Mouse (Mus musculus) kidney, embryonic 15.5 days (tissue): ENCODE results near the gene Acoxl. TPM values are rescaled to one million over a fixed set of nuclear protein-coding genes. Genes with fewer than 3 reads are reported as not detected.

Experiments
- ATAC-seq: fragments of 200-750 bp; cut with Nextera tagmentation; replicated peaks from 2 replicates; pipeline ENCODE4 v1.8.0; 2017; ENCODE audit warnings: moderate TSS enrichment; ENCODE audit not compliant: low FRiP score
- H3K27ac ChIP-seq: fragments of 300-500 bp; sonication (generic); 2 replicates; pipeline ENCODE4 v1.5.1; 2015; ENCODE audit warnings: mild to moderate bottlenecking, inconsistent platforms
- H3K27me3 ChIP-seq: fragments of 300-500 bp; sonication (generic); 2 replicates; pipeline ENCODE4 v1.6.1; 2015; ENCODE audit warnings: inconsistent platforms
- H3K36me3 ChIP-seq: fragments of 300-500 bp; sonication (generic); 2 replicates; pipeline ENCODE4 v1.6.1; 2015; ENCODE audit warnings: inconsistent platforms
- H3K4me1 ChIP-seq: fragments of 300-500 bp; sonication (generic); 2 replicates; pipeline ENCODE4 v1.6.1; 2015; ENCODE audit warnings: inconsistent platforms
- H3K4me2 ChIP-seq: fragments of 300-500 bp; sonication (generic); 2 replicates; pipeline ENCODE4 v1.6.1; 2015; ENCODE audit warnings: moderate library complexity, mild to moderate bottlenecking, inconsistent platforms
- H3K4me3 ChIP-seq: fragments of 300-500 bp; sonication (generic); replicated peaks from 2 replicates; pipeline ENCODE4 v1.5.1; 2015; ENCODE audit warnings: mild to moderate bottlenecking, inconsistent platforms
- H3K9ac ChIP-seq: fragments of 300-500 bp; sonication (generic); 2 replicates; pipeline ENCODE4 v1.6.1; 2015; ENCODE audit warnings: mild to moderate bottlenecking, inconsistent platforms
- H3K9me3 ChIP-seq: fragments of 300-500 bp; sonication (generic); replicated peaks from 2 replicates; pipeline ENCODE4 v1.6.1; 2016; ENCODE audit warnings: inconsistent platforms
- WGBS: fragments of 180-500 bp; shearing (Covaris S2); methylation state at CpG from one replicate; pipeline ENCODE4 v1.1.7; 2015; ENCODE audit warnings: mixed read lengths; 5-methylcytosine and 5-hydroxymethylcytosine counted together
- polyA plus RNA-seq: library from polyadenylated mRNA; unstranded; fragments of >200 nt; fragmentation: Nextera tagmentation; extraction: Ambion mirVana; gene quantifications from 2 replicates; pipeline ENCODE4 v1.2.1, GENCODE M21; 2015

Acoxl gene
- polyA plus RNA-seq, 1 experiment from 2014 or later = 0.74 TPM

- H3K9me3 ChIP-seq = no peaks in the 10 kb centered on the region
- no peak overlapping the region for H3K9ac ChIP-seq
- no peaks in the 10 kb centered on the region for H3K27me3 ChIP-seq
- no peak for ATAC-seq
- H3K4me2 ChIP-seq = no peak overlapping the region
- H3K4me3 ChIP-seq = no peak overlapping the region
- WGBS = 81% methylated on average over 4 of the region's 4 CpGs
- no peak overlapping the region for H3K27ac ChIP-seq
- no peaks in the 10 kb centered on the region for H3K36me3 ChIP-seq
- no peaks in the 10 kb centered on the region for H3K4me1 ChIP-seq
Measured at GRCm38 (mm10) chr2:128054905-128055304, 216.2 kb downstream of the Acoxl start.

DNA sequence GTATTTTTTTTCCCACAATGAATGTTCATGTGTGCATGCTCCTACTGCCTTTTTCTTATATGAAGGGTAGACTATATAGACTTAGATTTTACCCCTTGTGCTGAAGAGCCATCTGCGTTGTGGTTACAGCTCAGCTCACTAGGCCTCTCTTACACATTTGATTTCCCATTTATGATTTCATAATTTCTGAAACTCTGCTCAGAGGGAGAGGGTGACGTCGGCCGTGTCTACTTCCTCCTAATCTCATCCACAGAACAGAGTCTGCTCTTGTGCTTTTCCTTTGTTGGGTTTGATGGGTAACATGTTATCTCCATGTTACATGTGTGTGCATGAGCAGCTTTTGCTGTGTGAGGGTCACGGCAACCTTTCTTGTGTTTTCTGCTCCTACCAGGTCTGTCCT, 219.2 kb downstream of the Acoxl start:
- Histone ChIP-seq H3K9ac (no peak overlapping the region), H3K4me2 (no peak overlapping the region)
- WGBS = 95% methylated on average over 5 of the region's 5 CpGs

DNA sequence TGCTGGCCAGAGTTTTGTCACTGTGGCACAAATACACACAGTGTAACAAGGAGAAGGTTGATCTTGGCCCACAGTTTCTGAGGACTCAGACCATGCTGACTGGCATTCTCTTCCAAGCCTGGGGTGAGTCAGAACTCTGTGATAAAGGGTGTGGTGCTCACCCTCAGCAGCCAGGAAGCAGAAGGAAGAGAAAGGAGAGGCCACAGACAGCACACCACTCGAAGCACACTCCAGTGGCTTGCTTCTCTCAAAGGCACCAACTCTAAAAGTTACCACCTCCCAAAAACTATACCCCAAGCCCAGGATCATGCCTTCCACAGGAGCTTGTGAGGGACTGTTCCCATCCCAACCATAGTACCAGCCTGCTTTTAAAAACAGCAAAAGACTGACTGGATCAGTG, 220.0 kb downstream of the Acoxl start:
- WGBS = 73% methylated on average over 1 of the region's 1 CpGs
- ATAC-seq = no peak
- no peaks in the 10 kb centered on the region for H3K9me3 ChIP-seq

More for the DNA sequence above, 219.2 kb downstream of the Acoxl start:
- H3K4me1 ChIP-seq = no peaks in the 10 kb centered on the region
- ATAC-seq = no peak
- no peak overlapping the region for H3K27ac ChIP-seq
- H3K4me3 ChIP-seq = no peak overlapping the region
- no peaks in the 10 kb centered on the region for H3K27me3 ChIP-seq
- no peaks in the 10 kb centered on the region for H3K9me3 ChIP-seq
- H3K36me3 ChIP-seq = no peaks in the 10 kb centered on the region

DNA sequence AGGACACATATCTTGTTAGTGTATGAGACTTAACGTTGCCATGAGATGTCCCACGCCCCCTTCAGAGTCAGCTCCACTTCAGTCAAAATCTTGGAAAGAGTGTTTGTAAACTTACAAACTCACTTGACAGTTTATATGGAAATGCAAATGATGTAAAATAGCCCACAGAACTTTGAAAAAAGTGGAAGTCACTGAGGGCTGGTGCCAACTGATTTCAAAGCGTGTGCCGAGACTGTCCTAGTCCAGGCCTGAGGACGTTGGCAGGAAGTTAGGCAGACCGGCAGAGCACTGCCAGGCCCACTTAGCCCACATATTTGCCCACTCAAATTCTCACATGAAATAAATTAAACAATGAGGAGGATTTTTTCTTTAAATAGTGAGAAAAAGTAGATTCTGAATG, 221.5 kb downstream of the Acoxl start:
- no peak overlapping the region for H3K27ac ChIP-seq
- H3K4me2 ChIP-seq = no peak overlapping the region
- H3K27me3 ChIP-seq = no peaks in the 10 kb centered on the region
- ATAC-seq = no peak
- no peaks in the 10 kb centered on the region for H3K4me1 ChIP-seq
- WGBS = 85% methylated on average over 6 of the region's 6 CpGs
- H3K9me3 ChIP-seq = no peaks in the 10 kb centered on the region
- H3K9ac ChIP-seq = no peak overlapping the region
- no peak overlapping the region for H3K4me3 ChIP-seq
- no peaks in the 10 kb centered on the region for H3K36me3 ChIP-seq

More for the DNA sequence above, 220.0 kb downstream of the Acoxl start:
- Histone ChIP-seq H3K4me3 (no peak overlapping the region), H3K36me3 (no peaks in the 10 kb centered on the region), H3K27me3 (no peaks in the 10 kb centered on the region), H3K9ac (no peak overlapping the region), H3K4me1 (no peaks in the 10 kb centered on the region), H3K4me2 (no peak overlapping the region), H3K27ac (no peak overlapping the region)

- no peak overlapping the region for H3K4me2 ChIP-seq
- no peaks in the 10 kb centered on the region for H3K9me3 ChIP-seq
- H3K27me3 ChIP-seq = no peaks in the 10 kb centered on the region
- no peak overlapping the region for H3K27ac ChIP-seq
- 67% methylated on average over 6 of the region's 6 CpGs for WGBS
- H3K4me1 ChIP-seq = no peaks in the 10 kb centered on the region
- no peak overlapping the region for H3K9ac ChIP-seq
- no peak for ATAC-seq
- H3K36me3 ChIP-seq = no peaks in the 10 kb centered on the region
- H3K4me3 ChIP-seq = no peak overlapping the region
Measured at GRCm38 (mm10) chr2:128060680-128061287, 222.1 kb downstream of the Acoxl start.

- Histone ChIP-seq H3K4me2 (no peak overlapping the region), H3K27ac (no peak overlapping the region), H3K9ac (no peak overlapping the region), H3K9me3 (no peaks in the 10 kb centered on the region), H3K27me3 (no peaks in the 10 kb centered on the region), H3K36me3 (no peaks in the 10 kb centered on the region), H3K4me1 (no peaks in the 10 kb centered on the region), H3K4me3 (no peak overlapping the region)
- ATAC-seq = no peak
- 73% methylated on average over 7 of the region's 7 CpGs for WGBS
Measured at GRCm38 (mm10) chr2:128061491-128061890, 222.8 kb downstream of the Acoxl start.

DNA sequence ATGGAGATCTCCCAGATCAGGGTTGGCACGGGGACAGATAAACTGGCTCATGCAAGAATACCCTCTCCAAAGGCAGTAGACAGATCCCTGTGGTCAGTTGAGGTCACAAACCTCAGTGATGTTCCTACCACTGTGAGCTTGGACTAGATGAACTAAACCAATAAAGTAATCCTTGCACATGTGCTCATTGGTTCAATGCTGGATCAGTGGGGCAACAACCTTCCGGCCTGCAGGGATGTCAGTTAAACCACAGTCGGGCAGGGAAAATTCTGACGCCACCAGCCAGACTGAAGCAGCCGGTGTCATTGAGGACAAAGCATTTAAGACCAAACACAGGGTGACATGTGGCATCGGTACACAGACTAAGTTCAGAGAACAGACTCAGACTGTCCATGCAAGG, 224.1 kb downstream of the Acoxl start:
- no peaks in the 10 kb centered on the region for H3K27me3 ChIP-seq

GRCm38 (mm10) chr2:128065013-128065412, 226.3 kb downstream of the Acoxl start:
- Histone ChIP-seq H3K4me2 (no peak overlapping the region), H3K9me3 (no peaks in the 10 kb centered on the region), H3K9ac (no peak overlapping the region), H3K27me3 (no peaks in the 10 kb centered on the region), H3K27ac (no peak overlapping the region), H3K36me3 (no peaks in the 10 kb centered on the region), H3K4me1 (no peaks in the 10 kb centered on the region), H3K4me3 (no peak overlapping the region)
- ATAC-seq = no peak
- whole genome bisulfite sequencing = 82% methylated on average over 2 of the region's 2 CpGs

More for the DNA sequence above, 224.1 kb downstream of the Acoxl start:
- 94% methylated on average over 6 of the region's 6 CpGs for WGBS
- Histone ChIP-seq H3K4me3 (no peak overlapping the region), H3K36me3 (no peaks in the 10 kb centered on the region), H3K4me2 (no peak overlapping the region), H3K4me1 (no peaks in the 10 kb centered on the region), H3K27ac (no peak overlapping the region), H3K9ac (no peak overlapping the region), H3K9me3 (no peaks in the 10 kb centered on the region)
- ATAC-seq = no peak

GRCm38 (mm10) chr2:128065576-128065975, 226.9 kb downstream of the Acoxl start:
- H3K4me2 ChIP-seq = no peak overlapping the region
- H3K27ac ChIP-seq = no peak overlapping the region
- H3K36me3 ChIP-seq = no peaks in the 10 kb centered on the region
- 85% methylated on average over 2 of the region's 2 CpGs for WGBS
- H3K27me3 ChIP-seq = no peaks in the 10 kb centered on the region
- H3K9me3 ChIP-seq = no peaks in the 10 kb centered on the region
- no peak overlapping the region for H3K9ac ChIP-seq
- no peak overlapping the region for H3K4me3 ChIP-seq
- no peaks in the 10 kb centered on the region for H3K4me1 ChIP-seq
- no peak for ATAC-seq

DNA sequence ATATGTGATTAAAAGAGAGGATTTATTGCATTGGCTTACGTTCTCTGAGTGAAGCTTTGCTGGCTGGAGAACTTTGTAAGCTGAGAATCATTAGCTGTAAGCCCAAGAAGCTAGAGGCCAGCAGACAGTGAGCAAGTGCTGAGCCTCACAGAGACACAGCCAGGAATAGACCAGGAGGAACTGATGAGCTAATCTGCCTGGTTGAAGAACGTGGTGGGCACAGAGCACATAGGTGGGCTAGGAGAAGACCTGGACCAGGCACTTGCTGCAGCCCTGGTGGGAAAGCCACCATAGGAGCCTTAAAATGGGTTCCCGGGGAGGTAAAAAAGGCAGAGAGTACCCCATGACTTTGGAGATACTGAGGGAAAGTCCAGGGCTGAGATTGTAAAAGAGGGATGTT, 228.5 kb downstream of the Acoxl start:
- H3K4me3 ChIP-seq = no peak overlapping the region
- H3K27ac ChIP-seq = no peak overlapping the region
- H3K9ac ChIP-seq = no peak overlapping the region
- H3K4me2 ChIP-seq = no peak overlapping the region
- no peaks in the 10 kb centered on the region for H3K27me3 ChIP-seq
- H3K4me1 ChIP-seq = no peaks in the 10 kb centered on the region
- no peaks in the 10 kb centered on the region for H3K36me3 ChIP-seq
- no peak for ATAC-seq
- WGBS = 65% methylated on average over 3 of the region's 3 CpGs
- no peaks in the 10 kb centered on the region for H3K9me3 ChIP-seq

DNA sequence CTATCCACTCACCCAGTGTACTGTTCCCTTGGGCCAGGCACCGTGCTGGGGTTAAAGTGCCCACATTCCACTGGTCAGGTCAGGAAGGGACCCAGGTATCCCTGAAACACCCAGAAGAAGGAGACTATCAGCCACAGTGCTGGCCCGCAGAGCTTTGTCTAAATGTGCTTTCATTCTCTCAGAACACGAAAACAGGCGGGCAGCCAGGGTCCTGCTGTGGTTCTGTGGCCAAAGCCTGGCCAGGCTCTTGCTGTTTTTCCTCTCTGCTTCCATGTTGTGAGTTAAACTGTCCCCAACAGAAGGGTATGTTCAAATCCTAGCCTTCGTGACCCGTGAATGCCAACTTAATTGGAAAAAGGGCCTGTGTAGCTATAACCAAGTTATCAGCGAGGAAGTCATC, 228.9 kb downstream of the Acoxl start:
- Histone ChIP-seq H3K4me3 (no peak overlapping the region), H3K9ac (no peak overlapping the region), H3K36me3 (no peaks in the 10 kb centered on the region), H3K4me2 (no peak overlapping the region), H3K4me1 (no peaks in the 10 kb centered on the region), H3K27me3 (no peaks in the 10 kb centered on the region), H3K27ac (no peak overlapping the region), H3K9me3 (no peaks in the 10 kb centered on the region)
- WGBS = 89% methylated on average over 7 of the region's 7 CpGs
- ATAC-seq = no peak

GRCm38 (mm10) chr2:128068176-128068575, 229.5 kb downstream of the Acoxl start:
- H3K36me3 ChIP-seq = no peaks in the 10 kb centered on the region
- H3K9ac ChIP-seq = no peak overlapping the region
- 85% methylated on average over 4 of the region's 4 CpGs for WGBS
- H3K9me3 ChIP-seq = no peaks in the 10 kb centered on the region
- no peak for ATAC-seq
- no peaks in the 10 kb centered on the region for H3K27me3 ChIP-seq
- no peak overlapping the region for H3K4me2 ChIP-seq
- no peak overlapping the region for H3K27ac ChIP-seq
- no peak overlapping the region for H3K4me3 ChIP-seq
- H3K4me1 ChIP-seq = no peaks in the 10 kb centered on the region

DNA sequence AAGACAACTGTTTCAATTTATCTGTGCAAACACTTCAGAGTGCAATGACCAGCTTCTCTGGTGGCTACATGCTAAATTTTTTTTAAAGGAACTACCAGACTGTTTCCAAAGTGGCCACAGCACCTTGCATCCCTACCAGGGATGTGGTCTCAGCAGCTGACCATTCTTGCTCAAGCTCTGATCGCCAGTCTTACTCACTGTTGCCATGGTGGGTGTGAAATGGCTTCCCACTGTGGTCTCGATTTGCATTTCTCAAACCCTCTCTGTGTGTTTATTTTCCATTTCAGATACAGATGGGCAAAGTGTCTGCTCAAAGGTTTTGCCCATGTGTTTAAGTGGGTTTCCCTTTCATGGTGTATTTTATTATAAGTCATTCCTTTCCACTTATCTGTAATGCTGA, 230.3 kb downstream of the Acoxl start:
- no peak for ATAC-seq
- Histone ChIP-seq H3K4me1 (no peaks in the 10 kb centered on the region), H3K9me3 (no peaks in the 10 kb centered on the region), H3K9ac (no peak overlapping the region), H3K36me3 (no peaks in the 10 kb centered on the region), H3K27me3 (no peaks in the 10 kb centered on the region), H3K4me2 (no peak overlapping the region), H3K27ac (no peak overlapping the region), H3K4me3 (no peak overlapping the region)
- WGBS = 82% methylated on average over 2 of the region's 2 CpGs
